Mouse (Mus musculus) hindbrain, embryonic 11.5 days (tissue): ENCODE results near the gene Xpo6. TPM values are rescaled to one million over a fixed set of nuclear protein-coding genes. Genes with fewer than 3 reads are reported as not detected.

Experiments
- ATAC-seq: fragments of 200-750 bp; cut with Nextera tagmentation; 2 replicates; pipeline ENCODE4 v1.8.0; 2017; ENCODE audit warnings: mild to moderate bottlenecking, moderate TSS enrichment, moderate library complexity; ENCODE audit not compliant: low FRiP score
- DNase-seq: peaks from one replicate; pipeline ENCODE4 v3.0.0-alpha.2; 2015; ENCODE audit warnings: low spot score
- H3K27ac ChIP-seq: fragments of 300-500 bp; sonication (generic); 2 replicates; pipeline ENCODE4 v1.5.1; 2014; ENCODE audit warnings: mild to moderate bottlenecking, low read depth, low read length
- H3K27me3 ChIP-seq: fragments of 300-500 bp; sonication (generic); 2 replicates; pipeline ENCODE4 v1.6.1; 2014; ENCODE audit warnings: mild to moderate bottlenecking, low read length, moderate library complexity, mixed read lengths; ENCODE audit not compliant: control insufficient read depth, insufficient read depth
- H3K36me3 ChIP-seq: fragments of 300-500 bp; sonication (generic); 2 replicates; pipeline ENCODE4 v1.6.1; 2014; ENCODE audit warnings: mild to moderate bottlenecking, low read length, moderate library complexity, mixed read lengths; ENCODE audit not compliant: control insufficient read depth, insufficient read depth
- H3K4me1 ChIP-seq: fragments of 300-500 bp; sonication (generic); replicated peaks from 2 replicates; pipeline ENCODE4 v1.6.1; 2014; ENCODE audit warnings: low read length, mixed read lengths; ENCODE audit not compliant: control insufficient read depth, insufficient read depth
- H3K4me2 ChIP-seq: fragments of 300-500 bp; sonication (generic); replicated peaks from 2 replicates; pipeline ENCODE4 v1.6.1; 2014; ENCODE audit warnings: mild to moderate bottlenecking, low read depth, low read length
- H3K4me3 ChIP-seq: fragments of 300-500 bp; sonication (generic); 2 replicates; pipeline ENCODE4 v1.5.1; 2014; ENCODE audit warnings: low read depth, low read length
- H3K9ac ChIP-seq: fragments of 300-500 bp; sonication (generic); 2 replicates; pipeline ENCODE4 v1.6.1; 2014; ENCODE audit warnings: low read depth, low read length
- H3K9me3 ChIP-seq: fragments of 300-500 bp; sonication (generic); 2 replicates; pipeline ENCODE4 v1.6.1; 2016; ENCODE audit warnings: low read length; ENCODE audit not compliant: control insufficient read depth
- WGBS: fragments of 180-500 bp; shearing (Covaris S2); extraction: QIAGEN DNeasy Blood & Tissue Kit; methylation state at CpG from one replicate; pipeline ENCODE4 v1.1.7; 2014; 5-methylcytosine and 5-hydroxymethylcytosine counted together
- polyA plus RNA-seq: library from polyadenylated mRNA; unstranded; fragments of >200 nt; fragmentation: Nextera tagmentation; extraction: Ambion mirVana; gene quantifications from 2 replicates; pipeline ENCODE4 v1.2.1, GENCODE M21; 2014

The Xpo6 gene
- polyA plus RNA-seq, 1 experiment from 2014 or later: 69.4 TPM

DNA sequence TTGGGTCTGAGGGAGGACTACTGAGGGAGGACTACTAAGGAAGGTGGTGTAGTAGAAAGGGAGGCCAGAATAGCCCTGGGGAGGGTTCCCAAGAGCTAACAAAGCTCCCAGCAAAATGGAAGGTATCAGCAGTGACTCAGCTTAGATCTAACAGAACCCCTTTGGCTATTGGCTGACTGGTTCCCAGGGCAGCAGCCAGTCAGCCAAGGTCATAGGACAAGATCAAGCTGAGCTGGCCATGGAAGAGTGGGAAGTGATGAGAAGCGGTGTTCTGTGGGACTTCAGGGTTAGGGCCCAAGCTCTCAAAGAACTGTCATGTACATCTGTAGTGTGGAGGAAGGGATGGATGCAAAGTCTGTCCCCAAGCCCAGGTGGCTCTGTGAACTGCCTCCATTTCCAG, 123.4 kb downstream of the Xpo6 start:
- DNase-seq: no peak
- H3K9me3 ChIP-seq: no peaks in the 10 kb centered on the region
- H3K36me3 ChIP-seq: no peaks in the 10 kb centered on the region
- H3K27ac ChIP-seq: no peak overlapping the region
- 0 out of 2 replicates have a peak, but pooled peaks cover 2% of the 10 kb centered on the region for H3K4me1 ChIP-seq
- no peak for ATAC-seq
- WGBS: 93% methylated on average over 1 of the region's 1 CpGs
- peaks cover 21% of the 10 kb centered on the region for H3K27me3 ChIP-seq
- no peak overlapping the region for H3K4me2 ChIP-seq
- H3K4me3 ChIP-seq: no peak overlapping the region
- H3K9ac ChIP-seq: no peak overlapping the region

DNA sequence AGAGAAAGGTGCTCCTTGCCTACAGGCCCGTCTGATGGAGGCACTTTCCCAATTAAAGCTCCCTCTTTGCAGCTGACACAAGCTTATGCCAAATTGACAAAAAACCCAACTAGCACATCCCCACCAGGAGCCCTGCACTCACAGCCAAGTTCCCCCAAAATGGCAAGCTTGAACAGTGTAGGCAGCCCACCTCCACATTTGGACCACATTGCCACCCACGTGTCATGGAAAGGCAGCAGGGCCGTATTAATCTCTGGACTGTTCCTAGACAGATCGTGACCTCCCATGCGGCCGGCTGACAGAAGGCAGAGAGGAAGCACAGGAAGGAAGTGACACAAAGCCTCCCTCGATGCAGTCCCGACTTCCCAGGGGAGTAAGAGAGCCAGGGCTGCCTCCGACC, 125.2 kb downstream of the Xpo6 start:
- Histone ChIP-seq H3K4me1 (no peaks in the 10 kb centered on the region), H3K9me3 (no peaks in the 10 kb centered on the region), H3K27ac (no peak overlapping the region), H3K4me2 (no peak overlapping the region), H3K36me3 (no peaks in the 10 kb centered on the region), H3K4me3 (no peak overlapping the region), H3K9ac (no peak overlapping the region), H3K27me3 (peaks cover 3% of the 10 kb centered on the region; the same call in 1 of the 2 replicates)
- DNase-seq: no peak
- no peak for ATAC-seq
- 65% methylated on average over 9 of the region's 9 CpGs for WGBS

DNA sequence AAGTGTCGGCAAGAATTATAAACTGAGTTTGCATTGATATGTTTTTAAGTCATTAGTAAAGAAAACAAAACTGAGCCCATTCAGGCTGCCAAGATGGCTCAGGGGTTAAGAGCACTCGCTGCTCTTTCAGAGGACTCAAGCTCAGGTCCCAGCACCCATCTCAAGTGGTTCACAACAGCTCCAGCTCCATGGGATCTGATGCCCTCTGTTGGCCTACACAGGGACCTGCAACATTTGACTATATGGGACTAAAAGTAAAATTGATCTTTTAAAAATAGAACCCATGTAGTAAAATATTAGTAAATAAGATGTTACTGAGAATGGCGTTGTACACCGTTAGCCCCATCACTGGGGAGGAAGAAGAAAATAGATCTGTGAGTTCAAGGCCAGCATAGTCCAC, 130.0 kb downstream of the Xpo6 start:
- Histone ChIP-seq H3K9me3 (no peaks in the 10 kb centered on the region), H3K27ac (no peak overlapping the region), H3K36me3 (no peaks in the 10 kb centered on the region), H3K9ac (no peak overlapping the region), H3K4me2 (no peak overlapping the region), H3K27me3 (no peaks in the 10 kb centered on the region), H3K4me1 (no peaks in the 10 kb centered on the region), H3K4me3 (no peak overlapping the region)
- DNase-seq: no peak
- no peak for ATAC-seq
- 94% methylated on average over 4 of the region's 4 CpGs for WGBS

DNA sequence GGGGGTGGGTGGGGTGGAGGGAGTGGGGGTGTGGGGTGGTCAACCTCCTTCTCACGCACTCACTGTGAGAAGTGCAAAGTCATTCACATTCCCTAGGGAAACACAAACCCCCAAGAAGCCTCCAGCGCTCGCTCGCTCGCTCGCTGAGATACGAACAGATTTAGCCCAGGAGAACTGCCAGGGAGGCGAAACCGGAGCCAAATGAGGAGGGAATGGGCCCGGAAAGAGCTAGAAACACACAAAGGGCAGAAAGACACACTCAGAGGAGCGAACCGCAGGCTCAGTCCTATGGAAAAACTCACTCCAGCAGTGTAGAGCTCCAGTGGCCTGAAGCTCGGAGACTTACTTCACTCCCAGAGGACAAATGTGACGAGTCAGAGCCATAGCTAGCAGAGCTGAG, 133.5 kb downstream of the Xpo6 start:
- no peaks in the 10 kb centered on the region for H3K36me3 ChIP-seq
- no peak overlapping the region for H3K9ac ChIP-seq
- H3K27me3 ChIP-seq: no peaks in the 10 kb centered on the region
- no peaks in the 10 kb centered on the region for H3K4me1 ChIP-seq
- no peak overlapping the region for H3K4me3 ChIP-seq
- DNase-seq (no peak), ATAC-seq (no peak)
- H3K4me2 ChIP-seq: no peak overlapping the region
- no peaks in the 10 kb centered on the region for H3K9me3 ChIP-seq
- no peak overlapping the region for H3K27ac ChIP-seq
- WGBS: 69% methylated on average over 14 of the region's 14 CpGs

DNA sequence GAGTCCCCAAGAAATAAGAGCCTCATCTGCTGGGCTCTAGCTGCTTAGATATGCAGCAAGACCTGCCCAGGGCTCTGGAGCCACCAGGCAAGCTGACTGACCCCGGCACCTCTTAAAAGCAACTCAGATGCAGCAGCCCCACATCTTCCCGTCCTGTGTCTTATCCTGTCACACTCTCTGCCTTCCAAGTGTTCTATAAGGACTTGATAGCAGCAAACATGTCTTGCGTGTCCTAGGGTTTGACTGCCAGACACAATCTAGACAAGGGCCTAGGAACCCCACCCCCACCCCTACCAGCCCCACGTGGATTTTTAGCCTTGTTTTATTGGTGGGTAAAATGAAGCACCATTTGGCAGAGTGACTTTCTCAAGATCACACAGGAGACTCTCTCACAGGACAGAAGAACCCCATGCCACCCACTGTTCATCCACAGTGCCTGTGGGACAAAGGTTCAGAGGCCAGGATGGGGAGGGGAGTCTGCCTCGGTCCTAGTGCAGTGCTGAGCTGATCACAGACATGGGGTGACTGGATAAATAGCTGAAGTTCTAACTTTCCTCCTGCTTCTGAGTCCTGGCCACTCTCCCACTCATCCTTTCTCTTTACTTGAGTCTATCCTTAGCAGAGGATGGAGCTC, 134.9 kb downstream of the Xpo6 start:
- H3K27me3 ChIP-seq: 0 out of 2 replicates have a peak, but pooled peaks cover 1% of the 10 kb centered on the region
- WGBS: 83% methylated on average over 5 of the region's 5 CpGs
- no peak for ATAC-seq
- no peak overlapping the region for H3K4me2 ChIP-seq
- H3K9me3 ChIP-seq: no peaks in the 10 kb centered on the region
- H3K9ac ChIP-seq: no peak overlapping the region
- H3K36me3 ChIP-seq: no peaks in the 10 kb centered on the region
- no peak for DNase-seq
- H3K4me3 ChIP-seq: no peak overlapping the region
- no peak overlapping the region for H3K27ac ChIP-seq
- H3K4me1 ChIP-seq: no peaks in the 10 kb centered on the region

DNA sequence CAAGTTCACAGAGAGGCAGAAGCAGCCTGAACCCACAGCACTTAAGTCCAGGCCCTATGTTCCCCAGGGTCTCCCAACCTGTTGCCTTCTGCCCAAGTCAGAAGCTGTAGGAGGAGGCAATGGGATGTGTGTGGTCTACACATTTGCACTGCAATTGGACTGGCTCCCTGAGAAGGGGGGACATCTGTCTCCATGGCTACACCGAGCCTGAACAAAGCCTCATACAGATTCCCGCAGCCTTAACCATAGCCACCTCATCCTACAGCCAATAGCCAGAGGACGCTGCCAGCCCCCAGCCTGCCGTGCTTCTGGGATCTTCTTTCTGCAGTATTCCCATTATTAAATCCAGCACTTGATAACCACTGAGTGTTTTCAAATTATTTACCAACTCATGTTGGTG, 138.1 kb downstream of the Xpo6 start:
- no peak overlapping the region for H3K4me2 ChIP-seq
- H3K9me3 ChIP-seq: no peaks in the 10 kb centered on the region
- H3K27me3 ChIP-seq: 0 out of 2 replicates have a peak, but pooled peaks cover 2% of the 10 kb centered on the region
- ATAC-seq: no peak
- H3K4me3 ChIP-seq: no peak overlapping the region
- no peaks in the 10 kb centered on the region; the same call in 1 of the 2 replicates for H3K4me1 ChIP-seq
- H3K9ac ChIP-seq: no peak overlapping the region
- WGBS: 49% methylated on average over 4 of the region's 4 CpGs
- no peak overlapping the region for H3K27ac ChIP-seq
- H3K36me3 ChIP-seq: no peaks in the 10 kb centered on the region
- DNase-seq: peak; percentile 38

DNA sequence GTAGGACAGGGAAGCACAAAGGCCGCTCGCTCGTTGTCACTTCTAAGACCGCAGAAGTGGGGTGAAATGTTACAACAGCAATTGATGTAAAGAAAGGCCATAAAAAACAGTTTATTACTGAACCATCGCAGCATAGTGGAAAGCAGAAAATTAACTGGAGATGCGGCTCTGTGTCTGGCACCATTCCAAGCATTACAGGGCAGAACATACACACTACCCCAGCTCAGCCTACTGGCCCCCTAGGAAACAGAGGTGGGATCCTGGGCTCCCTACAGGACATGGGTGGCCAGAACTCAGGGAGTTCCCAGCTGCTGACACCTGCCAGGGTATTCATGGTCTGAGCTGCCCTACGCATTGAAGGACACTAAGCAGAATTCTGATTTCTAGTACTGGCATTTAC, 141.4 kb downstream of the Xpo6 start:
- 67% methylated on average over 7 of the region's 7 CpGs for WGBS
- H3K4me2 ChIP-seq: no peak overlapping the region
- H3K9me3 ChIP-seq: no peaks in the 10 kb centered on the region
- H3K9ac ChIP-seq: no peak overlapping the region
- H3K4me3 ChIP-seq: no peak overlapping the region
- 0 out of 2 replicates have a peak, but pooled peaks cover 2% of the 10 kb centered on the region for H3K27me3 ChIP-seq
- H3K4me1 ChIP-seq: peaks cover 3% of the 10 kb centered on the region; the same call in 1 of the 2 replicates
- no peak overlapping the region for H3K27ac ChIP-seq
- no peaks in the 10 kb centered on the region for H3K36me3 ChIP-seq
- DNase-seq (no peak), ATAC-seq (no peak)

DNA sequence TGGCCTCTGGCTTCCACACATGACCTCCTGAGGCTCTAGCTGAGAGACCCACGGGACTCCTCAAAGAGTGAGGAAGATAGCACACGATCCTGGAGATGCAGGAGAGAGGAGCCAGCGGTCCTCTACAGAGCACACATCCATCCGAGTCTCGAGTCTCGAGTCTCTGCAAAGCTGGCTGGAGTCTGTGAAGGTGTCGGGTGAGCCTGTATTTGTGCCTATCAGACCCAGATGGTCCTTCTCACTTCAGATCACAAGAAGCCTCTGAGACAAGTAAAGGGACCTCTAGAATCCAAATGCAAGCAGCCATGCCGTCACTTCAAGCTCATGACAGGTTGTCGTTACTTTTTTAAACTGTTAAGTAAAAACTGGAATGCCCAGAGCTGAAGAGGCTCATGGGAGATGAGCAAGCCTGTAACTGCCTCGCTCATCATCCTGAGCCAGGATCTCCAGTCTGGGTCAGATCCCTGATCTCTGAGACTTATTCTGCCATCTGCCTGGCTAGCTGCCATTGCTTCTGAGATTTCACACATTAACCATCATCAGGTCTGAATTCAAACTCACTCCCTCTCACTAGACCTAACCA, 142.9 kb downstream of the Xpo6 start:
- 68% methylated on average over 10 of the region's 10 CpGs for WGBS
- DNase-seq (no peak), ATAC-seq (no peak)
- no peak overlapping the region for H3K4me3 ChIP-seq
- no peak overlapping the region for H3K27ac ChIP-seq
- 0 out of 2 replicates have a peak, but pooled peaks cover 2% of the 10 kb centered on the region for H3K27me3 ChIP-seq
- no peak overlapping the region for H3K9ac ChIP-seq
- H3K4me2 ChIP-seq: no peak overlapping the region
- no peaks in the 10 kb centered on the region for H3K9me3 ChIP-seq
- no peaks in the 10 kb centered on the region for H3K36me3 ChIP-seq
- H3K4me1 ChIP-seq: peaks cover 3% of the 10 kb centered on the region; the same call in 1 of the 2 replicates

DNA sequence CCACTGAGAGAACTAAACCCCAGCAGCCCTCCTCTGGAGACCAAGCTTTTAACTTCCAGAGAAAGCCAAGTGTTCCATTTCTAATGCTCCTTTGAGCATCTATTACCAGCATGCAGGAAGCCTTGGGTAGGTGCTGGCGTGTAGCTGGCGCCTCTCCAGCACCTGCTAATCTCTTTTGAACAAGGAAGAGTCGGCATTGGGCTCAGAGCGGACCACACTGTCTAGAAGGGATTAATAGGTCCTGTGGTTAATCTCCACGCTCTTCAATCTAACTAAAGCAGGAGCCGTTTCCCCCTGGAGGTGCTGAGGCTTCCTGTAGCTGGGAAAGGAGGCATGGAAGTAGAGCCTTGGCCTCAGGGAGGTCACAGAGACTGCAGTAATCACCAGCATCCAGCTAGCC, 145.7 kb downstream of the Xpo6 start:
- H3K36me3 ChIP-seq: no peaks in the 10 kb centered on the region
- no peaks in the 10 kb centered on the region for H3K9me3 ChIP-seq
- no peak overlapping the region for H3K9ac ChIP-seq
- ATAC-seq (no peak), DNase-seq (no peak)
- H3K27ac ChIP-seq: no peak overlapping the region
- peaks cover 3% of the 10 kb centered on the region; the same call in 1 of the 2 replicates for H3K4me1 ChIP-seq
- WGBS: 76% methylated on average over 6 of the region's 6 CpGs
- H3K4me3 ChIP-seq: no peak overlapping the region
- H3K27me3 ChIP-seq: no peaks in the 10 kb centered on the region
- H3K4me2 ChIP-seq: no peak overlapping the region
